Mouse (Mus musculus) heart, adult 2 months (tissue): ENCODE measurements around the gene Adrb1.

Experiments
- EP300 ChIP-seq: fragments of 200-500 bp; IDR thresholded peaks from 2 replicates; pipeline ENCODE4 v1.6.1; 2011; ENCODE audit warnings: low read depth, low read length, control low read depth; ENCODE audit not compliant: insufficient read depth
- POLR2A ChIP-seq: fragments of 200-500 bp; IDR thresholded peaks from 2 replicates; pipeline ENCODE4 v1.6.1; 2011; ENCODE audit warnings: mild to moderate bottlenecking, low read depth, low read length, control low read depth; ENCODE audit not compliant: insufficient read depth

DNA sequence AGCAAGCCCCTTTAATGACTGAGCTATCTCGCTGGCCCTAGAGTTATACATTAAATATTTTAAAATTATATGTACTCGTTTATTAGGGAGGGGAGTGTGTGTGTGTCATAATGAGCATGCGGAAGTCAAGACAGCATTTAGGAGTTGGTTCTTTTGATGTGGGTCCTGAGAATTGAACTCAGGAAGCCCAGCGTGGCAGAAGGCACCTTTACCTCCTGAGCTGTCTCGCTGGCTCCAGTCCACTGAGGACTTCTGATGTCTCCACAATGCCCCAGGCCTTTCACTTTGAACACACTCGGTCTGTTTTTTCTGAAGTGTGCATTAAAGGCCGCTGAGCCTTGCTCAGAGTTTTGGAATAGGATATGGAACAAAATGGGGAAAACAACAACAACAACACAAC lies 39.7 kb upstream of the Adrb1 start:
- no peak for TF ChIP-seq POLR2A
- TF ChIP-seq EP300 = no peak
